Mouse (Mus musculus) hindbrain, embryonic 14.5 days (tissue): Measurements from ENCODE around the gene Cbarp. TPM values are rescaled to one million over a fixed set of nuclear protein-coding genes. Genes with fewer than 3 reads are reported as not detected.

Experiments used
- ATAC-seq: fragments of 200-750 bp; cut with Nextera tagmentation; 2 replicates; pipeline ENCODE4 v1.8.0; 2017; ENCODE audit warnings: moderate number of reproducible peaks, mild to moderate bottlenecking, moderate TSS enrichment, moderate library complexity; ENCODE audit not compliant: low FRiP score
- DNase-seq: peaks from one replicate; pipeline ENCODE4 v3.0.0-alpha.2; 2015; ENCODE audit warnings: low spot score
- H3K27ac ChIP-seq: fragments of 300-500 bp; sonication (generic); 2 replicates; pipeline ENCODE4 v1.5.1; 2014; ENCODE audit warnings: mild to moderate bottlenecking, moderate library complexity
- H3K27me3 ChIP-seq: fragments of 300-500 bp; sonication (generic); 2 replicates; pipeline ENCODE4 v1.6.1; 2014; ENCODE audit warnings: mild to moderate bottlenecking, low read length, mixed read lengths; ENCODE audit not compliant: control insufficient read depth, insufficient read depth
- H3K36me3 ChIP-seq: fragments of 300-500 bp; sonication (generic); replicated peaks from 2 replicates; pipeline ENCODE4 v1.6.1; 2014; ENCODE audit not compliant: control insufficient read depth, insufficient read depth
- H3K4me1 ChIP-seq: fragments of 300-500 bp; sonication (generic); replicated peaks from 2 replicates; pipeline ENCODE4 v1.6.1; 2014; ENCODE audit warnings: antibody characterized with exemption, low read length, mixed read lengths; ENCODE audit not compliant: control insufficient read depth, insufficient read depth
- H3K4me2 ChIP-seq: fragments of 300-500 bp; sonication (generic); replicated peaks from 2 replicates; pipeline ENCODE4 v1.6.1; 2014; ENCODE audit warnings: mild to moderate bottlenecking, moderate library complexity
- H3K4me3 ChIP-seq: fragments of 300-500 bp; sonication (generic); replicated peaks from 2 replicates; pipeline ENCODE4 v1.5.1; 2014; ENCODE audit warnings: mild to moderate bottlenecking, low read length
- H3K9ac ChIP-seq: fragments of 300-500 bp; sonication (generic); 2 replicates; pipeline ENCODE4 v1.6.1; 2014
- H3K9me3 ChIP-seq: fragments of 300-500 bp; sonication (generic); 2 replicates; pipeline ENCODE4 v1.6.1; 2016; ENCODE audit warnings: low read length; ENCODE audit not compliant: control insufficient read depth
- WGBS: fragments of 180-500 bp; shearing (Covaris S2); extraction: QIAGEN DNeasy Blood & Tissue Kit; methylation state at CpG from one replicate; pipeline ENCODE4 v1.1.7; 2014; 5-methylcytosine and 5-hydroxymethylcytosine counted together
- polyA plus RNA-seq: library from polyadenylated mRNA; unstranded; fragments of >200 nt; fragmentation: Nextera tagmentation; extraction: Ambion mirVana; gene quantifications from 2 replicates; pipeline ENCODE4 v1.2.1, GENCODE M21; 2014

The Cbarp gene
- polyA plus RNA-seq, 1 experiment from 2014 or later, result 93.4 TPM

- no peaks in the 10 kb centered on the region for H3K27me3 ChIP-seq
- no peak overlapping the region for H3K27ac ChIP-seq
- H3K4me3 ChIP-seq, result no peak overlapping the region
- H3K9ac ChIP-seq, result no peak overlapping the region
- ATAC-seq, result no peak
- DNase-seq, result no peak
- H3K4me1 ChIP-seq, result peaks cover 30% of the 10 kb centered on the region
- no peaks in the 10 kb centered on the region for H3K9me3 ChIP-seq
- WGBS, result 85% methylated on average over 2 of the region's 2 CpGs
- peaks cover 28% of the 10 kb centered on the region for H3K36me3 ChIP-seq
- no peak overlapping the region for H3K4me2 ChIP-seq
These were observed 20.5 kb downstream of the Cbarp start for GRCm38 (mm10) chr10:80120146-80120545.

- no peak for DNase-seq
- Histone ChIP-seq H3K27me3 (no peaks in the 10 kb centered on the region), H3K9ac (peak overlapping the region; percentile 92), H3K27ac (no peak overlapping the region; the same call in 1 of the 2 replicates), H3K9me3 (no peaks in the 10 kb centered on the region), H3K4me1 (peaks cover 30% of the 10 kb centered on the region), H3K4me2 (peak overlapping the region; percentile 84), H3K36me3 (peaks cover 18% of the 10 kb centered on the region), H3K4me3 (no peak overlapping the region; the same call in 1 of the 2 replicates)
- no peak for ATAC-seq
- 43% methylated on average over 6 of the region's 6 CpGs for WGBS
These were observed 22.1 kb downstream of the Cbarp start for GRCm38 (mm10) chr10:80118552-80118951.

GRCm38 (mm10) chr10:80117736-80118135 lies 22.9 kb downstream of the Cbarp start:
- no peak for DNase-seq
- no peaks in the 10 kb centered on the region for H3K9me3 ChIP-seq
- ATAC-seq, result no peak
- no peaks in the 10 kb centered on the region for H3K27me3 ChIP-seq
- WGBS, result 46% methylated on average over 1 of the region's 1 CpGs
- peak overlapping the region; percentile 84 for H3K4me2 ChIP-seq
- peak overlapping the region; percentile 87 for H3K4me3 ChIP-seq
- H3K36me3 ChIP-seq, result peaks cover 18% of the 10 kb centered on the region
- H3K27ac ChIP-seq, result no peak overlapping the region
- peak overlapping the region; percentile 92 for H3K9ac ChIP-seq
- peaks cover 30% of the 10 kb centered on the region for H3K4me1 ChIP-seq

GRCm38 (mm10) chr10:80116927-80117691 lies 23.5 kb downstream of the Cbarp start:
- WGBS, result 4% methylated on average over 30 of the region's 30 CpGs
- Histone ChIP-seq H3K4me2 (peak overlapping the region; percentile 84), H3K4me3 (peak overlapping the region; percentile 87), H3K27me3 (no peaks in the 10 kb centered on the region), H3K4me1 (peaks cover 30% of the 10 kb centered on the region), H3K9me3 (no peaks in the 10 kb centered on the region), H3K9ac (peak overlapping the region; percentile 92), H3K36me3 (peaks cover 18% of the 10 kb centered on the region), H3K27ac (0 out of 2 replicates have a peak overlapping the region, but pooled peaks have one; percentile 20)
- DNase-seq (no peak), ATAC-seq (no peak)

GRCm38 (mm10) chr10:80116563-80116926 lies 24.1 kb downstream of the Cbarp start:
- ATAC-seq (no peak), DNase-seq (no peak)
- Histone ChIP-seq H3K9ac (peak overlapping the region; percentile 92), H3K4me2 (peak overlapping the region; percentile 84), H3K4me3 (peak overlapping the region; percentile 87), H3K4me1 (peaks cover 30% of the 10 kb centered on the region), H3K27me3 (no peaks in the 10 kb centered on the region), H3K36me3 (peaks cover 18% of the 10 kb centered on the region), H3K27ac (peak overlapping the region; percentile 20; the same call in 1 of the 2 replicates), H3K9me3 (no peaks in the 10 kb centered on the region)
- WGBS, result 2% methylated on average over 27 of the region's 27 CpGs

- Histone ChIP-seq H3K4me2 (peak overlapping the region; percentile 84), H3K9ac (peak overlapping the region; percentile 92), H3K9me3 (no peaks in the 10 kb centered on the region), H3K36me3 (peaks cover 17% of the 10 kb centered on the region), H3K27ac (peak overlapping the region; percentile 82), H3K27me3 (no peaks in the 10 kb centered on the region), H3K4me3 (peak overlapping the region; percentile 87), H3K4me1 (peaks cover 30% of the 10 kb centered on the region)
- no peak for DNase-seq
- under 1% methylated on average over 52 of the region's 63 CpGs for WGBS
- no peak for ATAC-seq
These were observed 24.7 kb downstream of the Cbarp start for GRCm38 (mm10) chr10:80115944-80116335.

- ATAC-seq (peak; percentile 98), DNase-seq (peak; percentile 100)
- H3K27me3 ChIP-seq, result 0 out of 2 replicates have a peak, but pooled peaks cover 2% of the 10 kb centered on the region
- H3K4me1 ChIP-seq, result peaks cover 30% of the 10 kb centered on the region
- H3K9me3 ChIP-seq, result no peaks in the 10 kb centered on the region
- peak within 1 kb of the TSS; percentile 87 for H3K4me3 ChIP-seq
- peak within 1 kb of the TSS; percentile 92 for H3K9ac ChIP-seq
- under 1% methylated on average over 69 of the region's 70 CpGs for WGBS
- peak within 1 kb of the TSS; percentile 82 for H3K27ac ChIP-seq
- peak within 1 kb of the TSS; percentile 84 for H3K4me2 ChIP-seq
- H3K36me3 ChIP-seq, result peaks cover 12% of the 10 kb centered on the region
These were observed 25.2 kb downstream of the Cbarp start, which contains the start of gene Stk11 for GRCm38 (mm10) chr10:80115290-80115943. TSS of gene Stk11 (plus strand) at chr10:80115803.

- peak overlapping the region; percentile 68 for H3K27ac ChIP-seq
- ATAC-seq, result peak; percentile 41; the same call in 1 of the 2 replicates
- DNase-seq, result peak; percentile 88
- peak overlapping the region; percentile 35 for H3K9ac ChIP-seq
- H3K9me3 ChIP-seq, result no peaks in the 10 kb centered on the region
- WGBS, result 2% methylated on average over 27 of the region's 27 CpGs
- H3K27me3 ChIP-seq, result 0 out of 2 replicates have a peak, but pooled peaks cover 5% of the 10 kb centered on the region
- H3K4me3 ChIP-seq, result peak overlapping the region; percentile 87
- H3K4me1 ChIP-seq, result peaks cover 30% of the 10 kb centered on the region
- peak overlapping the region; percentile 52 for H3K4me2 ChIP-seq
- H3K36me3 ChIP-seq, result peaks cover 7% of the 10 kb centered on the region; the same call in 1 of the 2 replicates
These were observed 26.0 kb downstream of the Cbarp start for GRCm38 (mm10) chr10:80114341-80115284.
